Mouse (Mus musculus) liver, embryonic 14.5 days (tissue): Measurements from ENCODE around the gene Cdkl4.
A peak's percentile ranks its signal among the peaks of the same experiment; 100 is the strongest.

ENCODE experiments used
- CTCF ChIP-seq: IDR thresholded peaks from 2 replicates; pipeline ENCODE4 v1.5.1; 2016; ENCODE audit warnings: antibody characterized with exemption, low read depth, control low read depth
- EP300 ChIP-seq: IDR thresholded peaks from 2 replicates; pipeline ENCODE4 v1.6.1; 2016; ENCODE audit warnings: antibody characterized with exemption, low read depth

GRCm38 (mm10) chr17:80620786-80621423 is 43.3 kb upstream of the Cdkl4 start:
- TF ChIP-seq CTCF, result peak; percentile 85
- TF ChIP-seq EP300, result no peak
